Mouse (Mus musculus) heart, adult 9 months (tissue): ENCODE data around the gene Pdgfd.
"Not testable (repeated sequence)": the region's sequence is repeated elsewhere in the genome, so short reads cannot be mapped to it uniquely, and the experiment has no call there.

Source experiments
- DNase-seq, 2 experiments: peaks; one replicate each; pipeline ENCODE4 v3.0.0; 2022; ENCODE audit warnings: low spot score in 2 of 2

Pdgfd gene

DNA sequence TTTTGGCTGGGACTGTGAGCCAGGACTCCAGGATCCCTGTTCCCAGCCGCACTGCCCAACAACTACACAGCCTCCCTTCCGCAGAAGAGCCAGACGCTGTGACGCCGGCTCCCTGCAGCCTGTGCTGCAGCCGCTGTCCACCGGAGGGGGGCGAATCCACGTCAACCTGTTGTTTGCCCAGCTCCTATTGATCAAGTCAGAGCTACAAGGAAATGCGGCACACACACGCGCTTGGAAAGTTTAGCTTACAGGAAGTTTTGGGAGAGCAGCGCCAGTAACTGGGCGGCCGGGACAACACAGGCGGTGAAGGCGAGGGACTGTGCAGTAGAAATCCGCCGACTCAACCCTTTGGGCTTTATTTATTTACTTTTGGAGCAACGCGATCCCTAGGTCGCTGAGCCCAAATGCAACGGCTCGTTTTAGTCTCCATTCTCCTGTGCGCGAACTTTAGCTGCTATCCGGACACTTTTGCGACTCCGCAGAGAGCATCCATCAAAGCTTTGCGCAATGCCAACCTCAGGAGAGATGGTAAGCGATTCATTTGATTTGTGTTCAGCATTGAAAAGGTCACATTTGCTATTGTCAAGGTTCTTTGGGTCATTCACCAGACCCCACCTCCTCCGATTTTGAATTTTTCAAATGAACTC is at the start of gene Pdgfd:
Gene Pdgfd (plus strand): TSS at position 194 of the 647 bp plus-strand sequence.
- DNase-seq, result peak; percentile 76 to 80

DNA sequence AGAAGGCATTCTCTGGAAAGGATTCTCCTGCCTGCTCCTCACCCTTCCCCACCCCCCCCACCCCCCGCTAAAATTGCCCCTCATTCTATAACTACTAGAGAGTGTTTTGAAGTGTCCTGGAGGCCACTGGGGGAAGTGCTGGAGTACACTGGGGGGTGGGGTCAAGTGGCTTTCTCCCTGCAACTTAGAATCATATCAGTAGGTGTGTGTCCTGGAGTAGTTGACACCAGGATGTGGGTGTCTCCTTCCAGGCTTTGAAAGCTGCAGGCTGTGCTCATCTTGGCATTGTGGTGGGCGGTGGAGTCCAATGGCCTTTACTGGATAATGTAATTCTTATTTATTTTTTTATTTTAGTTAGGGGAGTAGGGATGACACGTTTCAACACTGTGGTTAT is 651 bp downstream of the Pdgfd start:
- peak; percentile 19 for DNase-seq

DNA sequence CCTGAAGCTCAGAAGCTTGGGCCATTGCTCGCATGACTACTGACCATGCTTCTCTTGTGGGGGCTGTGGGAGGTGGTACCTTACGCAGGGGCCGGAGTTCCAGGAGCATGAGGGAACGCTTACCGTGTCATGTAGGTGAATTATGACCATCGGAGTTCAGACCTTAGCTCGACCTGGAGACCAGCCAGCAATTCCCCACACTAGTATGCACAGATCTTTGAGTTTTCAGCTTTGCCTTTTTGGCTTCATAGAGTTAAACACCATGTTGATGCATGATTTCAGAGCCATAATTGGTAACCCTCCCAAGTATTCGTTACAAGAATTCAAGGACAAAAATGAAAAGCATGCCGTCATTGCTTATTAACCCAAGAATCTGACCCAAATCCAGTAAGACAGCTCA is 2.6 kb downstream of the Pdgfd start:
- no peak for DNase-seq

DNA sequence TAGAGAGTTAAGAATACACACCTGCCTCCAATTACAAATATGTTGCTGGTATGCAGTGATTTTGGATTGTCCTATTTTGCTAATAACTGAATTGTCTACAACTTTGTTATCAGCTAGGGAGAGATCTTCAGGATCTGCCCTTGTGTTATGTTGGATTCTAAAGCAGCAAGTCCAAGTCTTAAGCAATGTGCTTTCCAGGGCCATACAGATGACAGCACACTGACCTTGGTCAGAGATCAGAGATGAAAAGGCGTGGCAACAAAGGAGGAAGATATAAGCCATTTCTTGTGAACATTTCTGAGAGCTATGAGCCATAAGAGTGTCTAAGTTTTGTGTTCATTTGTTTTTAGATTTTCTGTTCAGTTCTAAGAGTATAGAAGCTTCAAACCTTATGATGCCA is 4.9 kb downstream of the Pdgfd start:
- DNase-seq, result no peak

DNA sequence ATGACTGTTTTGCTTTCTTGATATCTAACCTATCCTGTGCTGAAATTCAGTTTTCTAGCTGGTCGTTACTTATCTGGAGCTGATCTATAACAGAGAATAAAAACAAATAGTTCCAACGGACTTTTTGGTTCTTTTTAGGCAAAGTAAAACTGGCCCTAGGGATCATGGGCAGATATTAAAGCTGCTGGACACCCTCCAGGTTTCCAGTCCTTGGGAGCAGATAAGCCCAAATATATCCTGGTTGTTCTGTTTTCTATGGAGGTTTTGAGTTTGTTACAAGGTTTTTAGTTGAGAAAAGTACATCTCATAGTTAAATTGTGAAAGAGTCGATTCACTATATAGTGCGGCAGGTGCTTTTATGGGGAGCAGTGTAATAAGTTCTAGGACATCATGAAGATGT is 7.3 kb downstream of the Pdgfd start:
- DNase-seq, result no peak

DNA sequence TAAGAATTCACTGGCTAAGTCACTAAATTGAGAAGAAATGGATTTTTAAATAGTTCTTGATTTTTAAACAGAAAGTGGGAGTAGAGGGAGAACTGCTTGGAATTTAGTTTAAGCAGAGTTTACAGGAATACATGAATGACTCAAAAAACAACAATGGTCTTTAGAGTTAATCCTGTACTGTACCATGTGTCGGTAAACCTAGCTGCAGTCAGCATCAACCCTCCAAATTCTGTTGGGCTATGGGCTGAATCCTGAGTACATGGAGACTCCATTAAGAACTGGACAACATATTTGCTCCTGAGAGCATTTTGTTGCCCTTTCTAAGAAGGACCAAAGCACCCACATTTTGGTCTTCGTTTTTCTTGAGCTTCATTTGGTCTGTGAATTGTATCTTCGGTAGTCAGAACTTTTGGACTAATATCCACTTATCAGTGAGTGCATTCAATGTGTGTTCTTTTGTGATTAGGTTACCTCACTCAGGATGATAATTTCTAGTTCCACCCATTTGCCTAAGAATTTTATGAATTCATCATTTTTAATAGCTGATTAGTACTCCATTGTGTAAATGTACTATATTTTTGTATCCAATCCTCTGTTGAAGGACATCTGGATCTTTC is 14.0 kb downstream of the Pdgfd start:
- no peak for DNase-seq

DNA sequence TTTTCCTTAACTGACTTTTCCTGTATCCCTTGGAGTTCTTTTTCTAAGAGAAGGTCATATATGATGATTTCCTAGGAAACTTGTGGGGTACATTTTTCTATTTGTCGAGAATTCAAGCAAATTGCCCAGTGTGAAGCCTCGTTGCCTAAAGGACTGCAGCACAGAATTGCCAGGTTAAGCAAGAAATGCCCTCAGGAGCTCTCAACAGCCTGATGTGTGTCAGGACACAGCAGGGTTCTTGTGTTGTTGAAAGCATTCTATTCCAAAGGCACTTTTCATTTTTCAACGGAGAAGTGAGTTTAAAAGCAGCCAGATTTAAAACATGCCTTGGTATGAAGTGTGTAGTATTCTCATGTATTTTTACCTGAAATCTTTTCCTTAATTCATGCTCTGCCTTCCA is 19.6 kb downstream of the Pdgfd start:
- no peak for DNase-seq

DNA sequence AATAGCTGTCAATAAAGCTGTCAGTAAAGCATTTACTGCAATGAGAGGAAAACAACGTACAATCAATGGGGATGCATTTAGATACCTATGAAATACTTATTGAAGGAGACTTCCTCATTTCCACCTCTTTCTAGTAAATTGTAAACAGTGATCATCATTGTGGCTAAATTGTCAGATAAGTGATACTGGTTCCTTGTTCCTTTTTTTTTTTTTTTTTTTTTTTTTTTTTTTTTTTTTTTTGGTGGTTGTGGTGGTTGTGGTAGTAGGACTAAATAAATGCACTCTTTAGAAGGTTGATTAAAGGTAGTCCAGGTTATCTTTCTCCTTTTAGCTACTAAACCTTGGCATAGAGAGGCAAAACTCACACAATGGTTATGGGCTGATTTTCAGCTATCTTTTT is 25.0 kb downstream of the Pdgfd start:
- no peak for DNase-seq

DNA sequence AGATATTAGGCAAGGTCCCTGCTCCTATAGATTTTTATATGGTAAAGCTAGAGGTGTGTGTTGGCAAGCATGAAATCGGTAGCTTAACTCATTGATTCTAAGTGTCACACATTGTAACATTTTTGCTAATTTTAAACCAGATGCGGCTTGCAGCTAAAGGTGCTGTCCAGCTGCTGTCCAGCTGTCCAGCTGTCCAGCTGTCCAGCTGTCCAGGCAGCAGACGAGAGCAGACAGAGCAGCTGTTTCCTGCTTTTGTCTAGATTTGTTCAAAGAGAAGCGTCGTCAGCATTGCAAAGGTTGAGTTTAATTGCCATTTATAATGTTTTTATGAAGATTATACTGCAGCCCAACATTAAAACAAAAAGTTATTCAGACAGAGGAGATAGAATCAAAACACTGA is 44.5 kb downstream of the Pdgfd start:
- DNase-seq, result no peak

DNA sequence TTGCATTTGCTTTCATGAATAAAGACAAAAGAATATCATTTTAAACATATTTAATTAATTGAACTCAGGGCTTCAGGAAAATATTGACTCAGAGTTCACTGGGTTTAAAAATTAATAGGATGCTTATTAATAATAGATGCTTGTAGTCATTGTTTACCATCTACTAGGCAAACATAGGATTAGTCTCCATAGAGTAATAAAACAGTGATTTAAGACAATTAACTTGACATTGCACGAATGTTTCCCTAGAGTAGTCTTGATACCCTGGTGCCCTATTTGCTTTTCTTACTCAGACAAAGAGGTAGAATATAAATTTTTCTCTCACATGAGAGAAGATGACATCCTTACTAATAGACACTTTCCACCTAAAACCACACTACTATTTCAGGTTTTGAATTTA is 49.1 kb downstream of the Pdgfd start:
- no peak for DNase-seq

DNA sequence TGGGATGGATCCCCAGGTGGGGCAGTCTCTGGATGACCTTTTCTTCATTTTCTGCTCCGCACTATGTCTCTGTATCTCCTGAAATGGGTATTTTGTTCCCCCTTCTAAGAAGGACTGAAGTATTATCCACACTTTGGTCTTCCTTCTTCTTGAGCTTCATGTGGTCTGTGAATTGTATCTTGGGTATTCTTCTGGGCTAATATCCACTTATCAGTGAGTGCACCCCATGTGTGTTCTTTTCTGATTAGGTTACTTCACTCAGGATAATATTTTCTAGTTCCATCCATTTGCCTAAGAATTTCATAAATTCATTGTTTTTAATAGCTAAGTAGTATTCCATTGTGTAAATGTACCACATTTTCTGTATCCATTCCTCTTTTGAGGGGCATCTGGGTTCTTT is 67.6 kb downstream of the Pdgfd start:
- not testable (repeated sequence) for DNase-seq

DNA sequence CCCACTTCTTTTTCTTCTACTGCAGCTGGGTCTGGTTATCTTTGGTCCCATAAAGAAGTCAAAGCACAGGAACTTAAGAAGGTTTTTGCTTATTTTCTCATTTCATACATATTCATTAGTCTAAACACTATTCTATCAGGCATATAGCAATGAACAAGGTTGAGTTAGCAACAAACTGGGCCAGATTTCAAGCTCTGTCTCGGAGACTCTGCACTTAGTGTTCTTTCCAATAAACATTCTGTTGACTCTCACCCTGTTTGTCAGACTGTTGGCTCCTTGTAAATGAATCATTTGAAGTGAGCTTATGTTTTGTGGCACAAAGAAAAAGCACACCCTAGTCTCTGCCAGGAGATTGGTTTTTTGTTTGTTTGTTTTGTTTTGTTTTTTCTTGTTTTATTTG is 81.9 kb downstream of the Pdgfd start:
- DNase-seq, result no peak

DNA sequence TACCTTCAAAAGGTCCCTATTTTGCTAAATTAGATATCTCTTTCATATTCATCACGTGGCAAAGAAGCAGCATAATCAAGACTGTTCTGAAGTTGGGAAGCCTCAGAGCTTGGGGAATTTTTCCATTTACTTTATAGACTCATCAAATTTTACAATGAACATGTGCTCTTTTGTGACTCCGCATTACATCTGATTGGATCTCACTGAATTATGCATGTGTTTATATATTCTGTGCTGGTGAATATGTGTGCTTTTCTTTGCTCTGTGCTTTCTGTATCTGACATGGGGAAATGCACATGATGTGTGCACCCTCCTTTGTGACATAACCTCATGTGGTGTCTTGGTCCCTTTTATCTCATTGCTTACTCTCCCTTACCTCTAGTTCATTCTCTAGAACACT is 83.6 kb downstream of the Pdgfd start:
- DNase-seq, result no peak

DNA sequence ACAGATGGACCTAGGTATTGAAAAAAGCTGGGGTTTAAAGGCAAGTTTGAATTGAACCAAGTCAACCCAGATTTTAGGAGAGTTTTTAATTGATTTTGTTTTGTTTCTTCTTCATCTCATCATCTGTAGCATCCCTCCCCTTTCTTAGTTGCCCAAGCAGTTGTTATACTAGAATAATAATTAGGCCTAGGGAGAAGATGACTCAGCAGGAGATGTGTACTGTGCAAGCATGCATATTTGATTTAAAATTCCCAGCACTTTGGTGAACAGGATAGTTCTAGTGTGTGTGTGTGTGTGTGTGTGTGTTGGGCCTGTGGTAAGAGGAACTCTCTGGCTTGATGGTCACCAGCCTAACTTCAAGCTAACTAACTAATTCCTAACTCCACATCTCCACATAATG is 88.7 kb downstream of the Pdgfd start:
- DNase-seq, result no peak

DNA sequence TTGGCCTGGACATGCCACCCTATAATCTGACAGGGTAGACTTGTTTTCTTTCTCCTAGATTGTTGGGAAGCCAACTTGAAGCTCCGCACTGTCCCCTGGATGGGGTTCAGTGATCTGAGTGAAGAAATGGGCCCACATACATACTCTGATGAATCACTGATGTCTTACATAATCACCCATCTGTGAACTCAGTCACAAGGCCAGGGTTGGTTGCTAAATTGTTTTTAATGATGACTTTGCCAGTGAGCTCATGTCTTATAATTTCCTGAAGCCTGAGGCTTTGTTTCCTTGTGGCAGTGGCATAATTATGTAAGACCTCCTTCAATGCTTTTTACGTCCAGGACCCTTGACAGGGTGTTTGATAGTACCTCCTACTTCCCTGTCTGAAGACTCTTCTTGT is 96.4 kb downstream of the Pdgfd start:
- no peak for DNase-seq

DNA sequence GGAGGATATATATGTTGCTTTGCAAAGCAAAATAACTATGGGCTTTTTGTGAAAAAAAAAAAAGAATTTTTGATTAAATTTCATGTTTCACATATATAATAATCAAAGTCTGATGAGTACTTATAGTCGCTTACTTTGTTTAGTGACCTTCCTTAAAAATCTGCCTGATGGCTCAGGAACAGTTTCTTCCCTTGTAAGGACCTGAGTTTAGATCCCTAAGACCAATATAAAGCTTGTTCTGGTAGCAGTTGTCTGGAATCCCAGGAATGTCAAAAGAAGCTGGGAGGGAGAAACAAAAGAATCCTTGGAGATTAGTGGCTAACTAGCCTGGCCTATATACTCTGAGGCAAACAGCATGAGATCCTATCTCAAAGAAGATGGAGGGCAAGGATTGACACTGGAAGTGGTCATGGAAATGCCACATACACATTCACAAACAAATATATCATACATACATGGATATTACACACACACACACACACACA is 101.5 kb downstream of the Pdgfd start, which contains the start of gene Ddi1:
Gene Ddi1 (minus strand): TSS at position 51 of the 485 bp plus-strand sequence.
- no peak for DNase-seq

DNA sequence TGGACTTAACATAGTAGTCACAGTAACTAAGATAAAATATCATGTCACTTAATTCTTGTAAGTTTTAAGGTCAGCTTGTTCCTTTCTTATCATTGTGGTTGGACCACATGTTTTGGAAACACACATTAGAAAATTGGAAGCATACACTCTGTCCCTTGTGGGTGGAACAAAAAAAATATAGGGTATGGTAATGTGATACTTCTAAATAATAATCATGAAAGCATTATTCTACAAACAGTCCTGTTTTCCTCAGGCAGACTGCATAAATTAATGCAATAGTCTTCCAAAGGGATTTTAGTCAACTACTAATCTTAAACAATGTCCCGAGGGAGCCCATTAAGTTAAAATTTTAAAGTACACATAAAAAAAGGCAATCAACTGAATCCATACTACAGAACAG is 108.0 kb downstream of the Pdgfd start:
- DNase-seq, result no peak

DNA sequence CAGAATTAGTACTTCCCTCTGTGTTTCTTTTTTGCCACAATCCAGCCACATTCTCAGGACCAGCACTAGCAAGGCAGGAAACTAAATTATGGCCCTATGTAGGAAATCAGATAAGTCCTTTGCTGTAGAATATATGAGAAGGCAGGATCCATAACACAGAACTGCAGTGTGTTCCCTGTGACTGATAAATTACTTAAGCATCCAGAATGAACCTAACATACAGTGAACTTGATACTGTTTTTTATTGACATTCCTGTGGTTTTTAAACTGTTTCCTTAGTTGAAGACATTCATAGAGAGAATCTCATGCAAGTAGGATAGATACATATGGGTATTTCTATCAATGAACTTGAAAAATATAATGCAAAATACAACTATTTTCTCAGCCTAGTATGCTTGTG is 109.1 kb downstream of the Pdgfd start:
- no peak for DNase-seq

DNA sequence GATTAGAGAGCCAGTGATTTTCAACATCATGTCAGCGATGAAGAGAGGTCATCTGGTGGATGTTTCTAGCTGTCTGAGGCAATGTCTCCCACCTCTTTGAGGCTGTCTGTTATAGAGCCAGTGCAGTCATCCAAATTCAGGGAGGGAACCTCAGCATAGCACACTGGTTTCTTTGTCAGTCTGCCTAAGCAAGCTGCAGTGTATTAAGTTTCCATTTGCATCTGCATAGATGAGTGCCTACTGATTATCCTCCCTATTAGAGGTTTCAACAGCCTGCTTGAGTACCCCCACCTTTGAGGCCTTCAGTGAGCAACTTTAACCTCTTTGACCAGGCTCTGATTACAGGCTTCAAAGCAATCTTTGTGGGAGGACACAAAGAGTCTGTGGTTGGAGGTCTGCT is 118.4 kb downstream of the Pdgfd start:
- DNase-seq, result no peak

DNA sequence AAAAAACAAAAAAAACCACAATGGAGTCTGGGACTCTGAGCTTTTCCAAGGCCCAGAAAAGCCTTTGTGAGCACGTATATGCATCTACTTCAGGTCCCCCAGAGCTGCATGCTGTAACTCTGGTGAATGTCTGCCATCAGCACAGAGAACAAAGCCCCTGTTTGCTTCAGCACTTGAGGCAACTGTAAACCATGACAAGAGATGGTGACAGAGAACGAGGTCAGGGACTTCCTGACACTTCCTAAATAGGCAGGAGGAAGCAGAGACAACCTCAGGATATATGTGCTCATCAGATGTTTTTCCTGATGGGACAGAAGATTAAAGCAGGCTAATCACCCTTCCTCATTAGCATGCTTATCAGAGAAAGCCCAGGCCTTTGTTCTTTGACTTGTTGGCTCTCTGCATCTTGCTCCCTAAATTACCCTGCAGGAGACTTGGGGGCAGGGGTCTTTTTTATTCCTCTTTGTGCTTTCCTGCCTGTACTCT is 120.9 kb downstream of the Pdgfd start:
- DNase-seq, result no peak

DNA sequence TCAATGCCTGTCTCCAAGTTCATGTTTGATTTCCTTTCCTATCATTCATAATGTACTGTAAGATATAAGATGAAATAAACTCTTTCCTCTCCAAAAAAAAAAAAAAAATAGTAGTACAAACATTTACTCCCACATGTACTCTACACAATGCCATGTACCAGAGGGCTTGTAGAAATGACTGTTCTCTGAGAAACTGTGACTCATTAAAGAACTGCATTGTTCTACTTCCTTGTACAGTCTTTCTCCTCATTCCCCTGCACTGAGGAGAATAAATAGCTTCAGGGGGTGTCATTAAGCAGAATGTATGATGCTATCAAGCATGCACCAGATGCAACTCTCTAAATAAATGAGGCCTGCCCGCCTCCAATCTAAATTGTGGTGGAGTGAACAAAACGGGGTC is 130.2 kb downstream of the Pdgfd start:
- DNase-seq, result no peak

DNA sequence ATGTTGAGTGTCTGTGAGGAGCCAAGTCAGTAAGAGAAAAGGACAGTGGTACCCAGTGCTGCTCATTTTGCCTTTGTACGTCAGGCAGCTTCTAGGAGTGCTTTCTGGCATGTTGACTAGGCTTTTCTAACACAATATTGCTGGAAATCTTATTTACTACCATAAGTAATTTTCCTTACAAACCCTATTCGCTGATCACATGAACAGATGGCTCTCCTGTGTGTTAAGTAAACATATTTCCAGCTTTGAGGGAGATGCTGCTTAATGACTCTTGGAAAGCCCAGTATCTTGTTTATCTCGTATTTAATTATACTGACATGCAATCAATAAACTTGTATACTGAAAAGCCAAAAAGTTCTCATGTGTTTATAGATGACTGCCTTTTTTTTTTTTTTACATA is 133.7 kb downstream of the Pdgfd start:
- DNase-seq, result no peak

DNA sequence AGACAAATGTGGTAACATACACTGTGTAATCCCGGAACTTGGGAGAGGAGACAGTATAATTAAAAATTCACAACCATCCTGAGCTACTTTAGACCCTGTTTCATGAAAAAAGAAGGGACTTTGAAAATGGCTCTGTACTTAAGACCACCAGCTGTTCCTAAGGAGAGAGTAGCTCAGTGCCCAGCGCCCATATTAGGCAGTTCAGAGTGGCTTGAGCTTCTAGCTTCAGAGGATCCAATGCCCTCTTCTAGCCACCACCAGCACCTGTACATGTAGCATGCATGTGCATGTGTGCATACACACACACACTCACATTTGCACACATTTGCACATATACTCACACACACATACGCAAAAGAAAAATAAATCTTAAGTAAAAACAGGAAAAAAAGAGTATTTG is 136.2 kb downstream of the Pdgfd start:
- no peak for DNase-seq

DNA sequence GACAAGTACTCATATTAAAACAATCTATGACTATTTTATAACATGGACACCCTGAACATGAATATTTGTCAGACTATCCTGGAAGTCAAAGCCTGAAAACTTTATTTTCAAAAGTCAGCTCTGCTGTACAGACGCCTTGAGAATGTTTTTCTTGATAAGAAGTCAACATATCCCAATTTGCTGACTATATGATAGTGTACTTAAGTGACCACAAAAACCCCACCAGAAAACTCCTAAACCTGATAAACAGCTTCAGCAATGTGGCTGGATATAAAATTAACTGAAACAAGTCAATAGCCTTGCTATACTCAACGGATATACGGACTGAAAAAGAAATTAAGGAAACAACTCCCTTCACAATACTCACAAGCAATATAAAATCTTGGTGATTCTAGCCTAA is 137.5 kb downstream of the Pdgfd start:
- no peak for DNase-seq
